Mouse (Mus musculus) ovary, adult 10 weeks (tissue): ENCODE measurements around the gene Olfr1112. TPM values are rescaled to one million over a fixed set of nuclear protein-coding genes. Genes with fewer than 3 reads are reported as not detected.

ENCODE experiments used
- polyA plus RNA-seq: library from polyadenylated mRNA; stranded (reverse); fragments of 350-450 nt; fragmentation: Illumina TruSeq; extraction: RNeasy Lipid Tissue Mini Kit (QIAGEN cat#74804); gene quantifications from one replicate; pipeline ENCODE4 v1.2.3, GENCODE M21; 2014

Olfr1112 gene
- not detected for polyA plus RNA-seq

DNA sequence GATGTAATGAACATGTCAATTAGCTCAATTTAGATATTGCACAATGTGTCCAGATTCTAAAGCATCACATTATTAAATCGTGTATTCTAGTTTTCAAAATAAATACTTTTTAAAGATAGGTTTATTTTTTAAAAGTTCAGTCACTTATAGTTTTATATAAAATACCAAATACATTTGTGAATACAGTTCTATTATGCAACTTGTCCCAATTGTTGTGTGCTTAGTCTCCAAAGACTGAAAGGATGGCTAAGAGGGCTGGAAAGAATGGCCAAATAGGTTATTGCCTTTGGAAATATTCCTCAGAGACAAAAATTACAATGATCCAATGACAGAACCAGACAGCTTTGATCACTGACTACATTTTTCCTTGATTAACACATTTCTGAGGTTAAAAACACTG, at the start of gene Olfr1112:
Olfr1112 (plus strand) TSS at position 301 of the 400 bp plus-strand sequence.

DNA sequence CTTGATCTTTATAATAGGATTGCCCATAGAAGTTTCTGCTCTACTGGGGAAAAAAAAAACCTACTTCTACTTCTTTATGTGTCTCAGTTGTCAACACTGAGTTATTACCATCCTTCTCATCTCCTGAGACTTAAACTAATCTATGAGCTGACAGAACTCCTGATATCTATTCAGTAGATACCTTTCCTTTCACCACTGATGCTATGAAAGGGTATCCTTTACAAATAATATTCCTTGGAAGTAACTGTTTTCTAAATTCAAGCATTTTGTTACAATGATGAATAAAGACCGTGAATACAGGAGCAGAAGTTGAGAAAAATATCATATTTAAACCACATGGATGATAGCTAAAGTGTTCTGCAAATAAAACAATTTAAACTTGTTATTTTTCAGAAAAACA, 47.4 kb upstream of the Olfr1112 start, which contains the start of gene Olfr1110:
Olfr1110 (minus strand) TSS at position 101 of the 400 bp plus-strand sequence.

GRCm38 (mm10) chr2:87152524-87152923, 35.1 kb upstream of the Olfr1112 start, which contains the start of gene Olfr1111:
TSS of gene Olfr1111 (minus strand) at chr2:87152624.

GRCm38 (mm10) chr2:87208670-87209069, 21.1 kb downstream of the Olfr1112 start, which contains the start of gene Olfr1113:
TSS of gene Olfr1113 (plus strand) at chr2:87208970.

Other genes with a start within 250 kb of the Olfr1112 start
- not detected for gene Olfr1099, start 227.1 kb upstream of the Olfr1112 start, polyA plus RNA-seq
- not detected for gene Olfr1100, start 207.8 kb upstream of the Olfr1112 start, polyA plus RNA-seq
- not detected for gene Olfr1101, start 196.6 kb upstream of the Olfr1112 start, polyA plus RNA-seq
- not detected for gene Olfr1102, start 189.4 kb upstream of the Olfr1112 start, polyA plus RNA-seq
- gene Olfr1104, start 160.7 kb upstream of the Olfr1112 start, polyA plus RNA-seq: 0.54 TPM
- not detected for gene Olfr1105, start 151.3 kb upstream of the Olfr1112 start, polyA plus RNA-seq
- gene Olfr1106, start 135.5 kb upstream of the Olfr1112 start, polyA plus RNA-seq: not detected
- gene Olfr1107, start 112.0 kb upstream of the Olfr1112 start, polyA plus RNA-seq: not detected
- gene Olfr1109, start 91.8 kb upstream of the Olfr1112 start, polyA plus RNA-seq: not detected
- not detected for gene Olfr259, start 73.2 kb upstream of the Olfr1112 start, polyA plus RNA-seq
- gene Olfr1110, start 47.5 kb upstream of the Olfr1112 start, polyA plus RNA-seq: not detected
- gene Olfr1111, start 35.2 kb upstream of the Olfr1112 start, polyA plus RNA-seq: not detected
- gene Olfr1113, start 21.2 kb downstream of the Olfr1112 start, polyA plus RNA-seq: not detected
- gene Olfr1115, start 60.2 kb downstream of the Olfr1112 start, polyA plus RNA-seq: not detected
- not detected for gene Olfr1116, start 79.7 kb downstream of the Olfr1112 start, polyA plus RNA-seq
- gene Olfr1118, start 119.8 kb downstream of the Olfr1112 start, polyA plus RNA-seq: not detected
- gene Olfr1120, start 167.0 kb downstream of the Olfr1112 start, polyA plus RNA-seq: not detected
- not detected for gene Olfr1121, start 182.1 kb downstream of the Olfr1112 start, polyA plus RNA-seq
- not detected for gene Olfr1122, start 198.1 kb downstream of the Olfr1112 start, polyA plus RNA-seq
- not detected for gene Olfr1123, start 228.8 kb downstream of the Olfr1112 start, polyA plus RNA-seq
- gene Olfr1124, start 242.5 kb downstream of the Olfr1112 start, polyA plus RNA-seq: not detected